Mouse (Mus musculus): ENCODE results near the gene Sfr1. TPM values are rescaled to one million over a fixed set of nuclear protein-coding genes. Genes with fewer than 3 reads are reported as not detected.

Sfr1 gene
- polyA plus RNA-seq (2012; rRNA removed): 34.1 and 37.8 TPM in 2 replicates

DNA sequence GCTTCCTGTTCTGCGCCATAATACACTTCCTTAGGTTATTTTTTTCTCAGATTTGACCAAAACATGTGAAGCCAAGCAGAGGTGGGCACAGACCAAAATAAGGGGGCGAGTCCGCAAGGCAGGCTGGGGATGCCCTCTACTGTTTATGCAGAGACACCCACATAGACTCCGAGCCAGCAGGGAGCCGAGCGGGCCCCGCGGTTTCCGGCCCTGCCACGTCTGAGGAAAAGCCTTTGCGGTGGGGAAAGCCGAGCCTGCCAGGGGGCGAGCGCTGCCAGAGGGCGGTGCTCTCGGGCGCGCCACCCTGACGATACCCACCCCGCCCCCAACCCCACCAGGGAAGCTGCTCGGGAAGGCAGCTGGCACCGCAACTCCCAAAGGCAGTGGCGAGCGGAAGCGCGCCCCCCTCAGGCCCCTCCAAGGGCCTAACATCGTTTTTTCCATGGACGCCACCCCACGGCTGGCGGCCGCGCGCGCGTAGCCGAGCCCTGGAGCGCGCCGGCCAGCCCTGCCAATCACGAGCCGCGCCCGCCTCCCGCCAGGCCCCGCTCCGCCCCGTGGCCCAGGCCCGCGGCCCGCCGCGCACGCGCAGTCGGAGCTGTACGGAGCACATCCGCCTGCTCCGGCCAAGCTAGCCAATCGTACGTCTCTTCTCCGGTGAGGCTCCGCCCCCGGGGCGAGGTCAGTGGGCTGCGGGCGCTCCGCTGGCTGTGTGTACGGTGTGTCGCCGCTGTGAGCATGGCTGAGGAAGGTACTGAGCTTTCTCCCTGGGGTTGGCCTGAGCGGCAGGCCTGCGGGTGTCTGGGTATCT is at the start of gene Sfr1:
TSS of gene Sfr1 (plus strand) at position 612 of the 811 bp plus-strand sequence.
- Histone ChIP-seq H3K36me3 (ENCODE audit: control insufficient read depth, insufficient read depth, low read length) (peaks cover 2% of the 10 kb centered on the region), H3K4me3 (ENCODE audit: control insufficient read depth, low read depth, low read length) (peak within 1 kb of the TSS; percentile 87), H3K4me1 (ENCODE audit: control insufficient read depth, insufficient read depth, low read length) (no peaks in the 10 kb centered on the region; the same call in none of the 2 replicates), H3K27ac (ENCODE audit: control insufficient read depth, insufficient read depth, low read depth, low read length) (peak within 1 kb of the TSS; percentile 72), H3K27me3 (ENCODE audit: control insufficient read depth, insufficient read depth, low read length) (no peaks in the 10 kb centered on the region)
- TF ChIP-seq POLR2A (IDR thresholded peaks at IDR 0.05; ENCODE audit: control insufficient read depth, low read depth, low read length) (peak; percentile 98), CTCF (IDR thresholded peaks at IDR 0.05; ENCODE audit: control insufficient read depth, insufficient read depth, insufficient replicate concordance, low read depth, low read length) (peak; percentile 25; the same call in 1 of the 2 replicates)

DNA sequence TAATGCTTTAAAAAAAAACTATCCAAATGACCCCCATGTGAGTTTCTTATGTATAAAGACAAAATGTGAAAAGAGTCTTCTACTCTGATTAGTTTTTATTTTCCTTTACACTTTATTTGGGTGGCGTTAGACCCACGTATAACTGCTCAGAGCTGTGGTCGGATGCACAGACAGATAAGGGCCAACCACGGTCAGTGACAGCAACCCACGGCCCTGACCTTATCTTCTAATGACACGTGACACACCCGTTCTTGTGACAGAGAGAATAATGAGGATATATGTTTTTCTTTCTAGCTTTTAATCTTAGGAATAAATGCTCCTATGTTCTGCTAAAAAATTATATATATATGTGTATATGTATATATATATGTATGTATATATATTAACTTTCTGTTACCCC is 41.9 kb upstream of the Sfr1 start:
- Histone ChIP-seq H3K36me3 (ENCODE audit: control insufficient read depth, insufficient read depth, low read length) (no peaks in the 10 kb centered on the region), H3K4me1 (ENCODE audit: control insufficient read depth, insufficient read depth, low read length) (no peaks in the 10 kb centered on the region), H3K27ac (ENCODE audit: control insufficient read depth, insufficient read depth, low read depth, low read length) (no peak overlapping the region), H3K4me3 (ENCODE audit: control insufficient read depth, low read depth, low read length) (no peak overlapping the region), H3K27me3 (ENCODE audit: control insufficient read depth, insufficient read depth, low read length) (no peaks in the 10 kb centered on the region)
- TF ChIP-seq POLR2A (IDR thresholded peaks at IDR 0.05; ENCODE audit: control insufficient read depth, low read depth, low read length): no peak
- TF ChIP-seq CTCF (IDR thresholded peaks at IDR 0.05; ENCODE audit: control insufficient read depth, insufficient read depth, insufficient replicate concordance, low read depth, low read length): no peak

DNA sequence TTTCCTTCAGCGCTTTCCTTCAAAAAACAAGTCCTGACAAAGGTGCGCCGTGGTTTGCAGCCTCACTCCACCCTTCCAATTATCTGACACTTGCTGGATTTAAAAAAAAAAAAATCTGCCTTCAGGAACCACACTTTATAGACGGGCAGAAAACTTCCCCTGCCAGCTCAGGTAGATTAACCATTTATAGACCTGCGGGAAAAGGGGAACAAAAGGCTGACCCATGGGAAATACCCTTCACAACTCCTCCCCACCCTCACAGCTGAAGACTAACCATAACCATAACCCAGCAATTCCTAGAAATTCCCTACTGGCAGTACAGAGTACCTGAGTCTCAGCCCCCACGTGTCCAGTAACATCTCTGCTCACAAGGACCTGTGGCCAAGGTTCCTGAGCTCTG is 39.5 kb upstream of the Sfr1 start, which contains the start of gene Col17a1:
TSS of gene Col17a1 (minus strand) at position 101 of the 400 bp plus-strand sequence.
- Histone ChIP-seq H3K36me3 (ENCODE audit: control insufficient read depth, insufficient read depth, low read length) (no peaks in the 10 kb centered on the region), H3K27ac (ENCODE audit: control insufficient read depth, insufficient read depth, low read depth, low read length) (no peak within 1 kb of the TSS)

DNA sequence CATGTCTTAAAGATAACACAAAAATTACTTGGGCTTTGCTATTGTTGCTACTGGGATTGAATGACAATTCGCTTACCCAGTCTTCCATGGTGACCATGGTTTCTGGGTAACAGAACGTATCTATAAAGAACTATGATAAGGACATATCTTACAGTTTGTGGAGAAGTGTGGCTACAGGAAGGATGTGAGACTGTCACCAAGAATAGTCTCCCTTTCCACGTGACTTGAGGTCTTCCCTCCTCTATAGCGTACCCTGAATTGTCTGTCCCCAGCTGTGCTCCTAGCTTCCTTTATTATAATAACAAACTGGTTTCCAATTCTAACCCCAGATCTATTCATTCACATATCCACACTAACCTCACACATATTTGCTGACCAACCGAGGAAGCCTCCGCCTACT is 35.8 kb upstream of the Sfr1 start:
- Histone ChIP-seq H3K4me1 (ENCODE audit: control insufficient read depth, insufficient read depth, low read length) (peaks cover 3% of the 10 kb centered on the region), H3K36me3 (ENCODE audit: control insufficient read depth, insufficient read depth, low read length) (no peaks in the 10 kb centered on the region), H3K4me3 (ENCODE audit: control insufficient read depth, low read depth, low read length) (no peak overlapping the region), H3K27ac (ENCODE audit: control insufficient read depth, insufficient read depth, low read depth, low read length) (no peak overlapping the region), H3K27me3 (ENCODE audit: control insufficient read depth, insufficient read depth, low read length) (no peaks in the 10 kb centered on the region)
- TF ChIP-seq POLR2A (IDR thresholded peaks at IDR 0.05; ENCODE audit: control insufficient read depth, low read depth, low read length): no peak
- TF ChIP-seq CTCF (IDR thresholded peaks at IDR 0.05; ENCODE audit: control insufficient read depth, insufficient read depth, insufficient replicate concordance, low read depth, low read length): no peak

More for the DNA sequence above, 39.5 kb upstream of the Sfr1 start, which contains the start of gene Col17a1:
- H3K4me1 ChIP-seq (ENCODE audit: control insufficient read depth, insufficient read depth, low read length): peaks cover 3% of the 10 kb centered on the region
- no peak for TF ChIP-seq POLR2A (IDR thresholded peaks at IDR 0.05; ENCODE audit: control insufficient read depth, low read depth, low read length)
- no peak for TF ChIP-seq CTCF (IDR thresholded peaks at IDR 0.05; ENCODE audit: control insufficient read depth, insufficient read depth, insufficient replicate concordance, low read depth, low read length)
- H3K27me3 ChIP-seq (ENCODE audit: control insufficient read depth, insufficient read depth, low read length): no peaks in the 10 kb centered on the region
- H3K4me3 ChIP-seq (ENCODE audit: control insufficient read depth, low read depth, low read length): no peak within 1 kb of the TSS

- H3K4me3 ChIP-seq (ENCODE audit: control insufficient read depth, low read depth, low read length): peak overlapping the region; percentile 43
- no peak overlapping the region for H3K27ac ChIP-seq (ENCODE audit: control insufficient read depth, insufficient read depth, low read depth, low read length)
- no peaks in the 10 kb centered on the region for H3K27me3 ChIP-seq (ENCODE audit: control insufficient read depth, insufficient read depth, low read length)
- TF ChIP-seq CTCF (IDR thresholded peaks at IDR 0.05; ENCODE audit: control insufficient read depth, insufficient read depth, insufficient replicate concordance, low read depth, low read length): no peak
- peaks cover 3% of the 10 kb centered on the region for H3K4me1 ChIP-seq (ENCODE audit: control insufficient read depth, insufficient read depth, low read length)
- H3K36me3 ChIP-seq (ENCODE audit: control insufficient read depth, insufficient read depth, low read length): no peaks in the 10 kb centered on the region
Observed at GRCm38 (mm10) chr19:47696411-47696810, 35.1 kb upstream of the Sfr1 start.

DNA sequence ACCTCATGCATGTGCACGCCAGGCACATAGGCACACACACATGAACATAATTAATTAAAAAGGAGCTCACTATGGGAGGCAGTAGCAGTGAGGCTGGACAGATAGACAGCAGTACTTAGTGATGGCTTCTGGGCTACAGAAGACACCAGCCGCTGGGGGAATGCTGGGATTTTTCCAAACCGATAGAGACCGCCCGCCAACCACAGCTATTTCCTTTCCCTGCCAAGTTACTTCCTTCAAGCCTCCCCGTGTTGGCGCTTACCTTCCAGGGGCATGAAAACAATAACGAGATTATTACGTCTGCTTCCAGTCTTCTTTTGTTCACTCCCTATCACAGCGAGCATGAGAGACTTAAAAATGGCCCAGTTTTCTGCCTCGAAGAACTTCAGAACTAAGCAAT is 34.4 kb upstream of the Sfr1 start:
- Histone ChIP-seq H3K27me3 (ENCODE audit: control insufficient read depth, insufficient read depth, low read length) (no peaks in the 10 kb centered on the region), H3K27ac (ENCODE audit: control insufficient read depth, insufficient read depth, low read depth, low read length) (no peak overlapping the region), H3K4me3 (ENCODE audit: control insufficient read depth, low read depth, low read length) (no peak overlapping the region), H3K4me1 (ENCODE audit: control insufficient read depth, insufficient read depth, low read length) (peaks cover 3% of the 10 kb centered on the region), H3K36me3 (ENCODE audit: control insufficient read depth, insufficient read depth, low read length) (no peaks in the 10 kb centered on the region)
- TF ChIP-seq CTCF (IDR thresholded peaks at IDR 0.05; ENCODE audit: control insufficient read depth, insufficient read depth, insufficient replicate concordance, low read depth, low read length): no peak
- TF ChIP-seq POLR2A (IDR thresholded peaks at IDR 0.05; ENCODE audit: control insufficient read depth, low read depth, low read length): no peak

- H3K27me3 ChIP-seq (ENCODE audit: control insufficient read depth, insufficient read depth, low read length): no peaks in the 10 kb centered on the region
- peaks cover 3% of the 10 kb centered on the region for H3K4me1 ChIP-seq (ENCODE audit: control insufficient read depth, insufficient read depth, low read length)
- H3K27ac ChIP-seq (ENCODE audit: control insufficient read depth, insufficient read depth, low read depth, low read length): peak overlapping the region; percentile 40
- no peaks in the 10 kb centered on the region for H3K36me3 ChIP-seq (ENCODE audit: control insufficient read depth, insufficient read depth, low read length)
- no peak for TF ChIP-seq CTCF (IDR thresholded peaks at IDR 0.05; ENCODE audit: control insufficient read depth, insufficient read depth, insufficient replicate concordance, low read depth, low read length)
- TF ChIP-seq POLR2A (IDR thresholded peaks at IDR 0.05; ENCODE audit: control insufficient read depth, low read depth, low read length): no peak
- H3K4me3 ChIP-seq (ENCODE audit: control insufficient read depth, low read depth, low read length): no peak overlapping the region
Observed at GRCm38 (mm10) chr19:47698266-47698665, 33.2 kb upstream of the Sfr1 start.
